Comparison of ENCODE assay signal across 12 mouse cellular contexts in the genomic region with DNA sequence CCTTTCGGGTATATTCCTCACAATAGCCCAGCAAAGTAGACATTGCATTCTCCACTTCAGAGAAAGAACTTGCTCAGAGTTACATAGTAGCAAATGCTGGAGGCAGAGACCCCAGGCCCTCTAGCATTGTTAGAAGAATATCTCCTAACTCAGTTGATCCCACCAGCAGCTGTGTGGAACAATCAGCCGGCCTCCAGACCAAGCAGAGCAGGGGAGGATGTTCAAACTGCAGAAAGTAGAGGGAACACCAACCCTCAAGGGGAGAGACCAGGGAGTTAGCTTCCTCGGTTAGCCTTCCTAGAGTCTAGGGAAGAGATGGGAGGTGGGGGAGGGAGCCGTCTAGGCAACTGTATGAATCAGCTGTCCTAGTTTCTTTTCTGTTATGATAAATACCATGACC. TPM values are rescaled to one million over a fixed set of nuclear protein-coding genes. Genes with fewer than 3 reads are reported as not detected.
"Had no signal": no experiment of that assay in that cellular context is flagged by ENCODE, and none has a peak within 500 bp of the region (broad histone marks: within the 10 kb centered on the region; RNA-seq: fewer than 3 reads in every experiment).

No protein-coding gene starts in this region.

- DNase-seq: liver, postnatal 0 days; lung, adult 2 months; lung, postnatal 14 days; lung, postnatal 36 days; right cerebral cortex, postnatal 14 days; spleen, adult 18-20 months; thymus, adult 18-20 months; thymus, postnatal 14 days; thymus, postnatal 36 days had no signal

RNA-seq across cellular contexts. Expression of a gene that starts 6.1 kb away (rescaled TPM):
- total RNA-seq: monocyte, adult 5-6 weeks; neutrophil, adult 5-6 weeks had no signal

RNA-seq across cellular contexts. Expression of a gene that starts 36.5 kb away (rescaled TPM):
- total RNA-seq: midbrain, postnatal 0 days; monocyte, adult 5-6 weeks; neutrophil, adult 5-6 weeks had no signal
